Mouse (Mus musculus) gastrocnemius, adult 18-20 months (tissue): Measurements from ENCODE around the gene Ypel3. TPM values are rescaled to one million over a fixed set of nuclear protein-coding genes. Genes with fewer than 3 reads are reported as not detected.
"Not testable (repeated sequence)": the region's sequence is repeated elsewhere in the genome, so short reads cannot be mapped to it uniquely, and the experiment has no call there.

Experiments
- DNase-seq: peaks from one replicate; pipeline ENCODE4 v3.0.0; 2021; ENCODE audit warnings: low spot score
- total RNA-seq, 2 experiments: library from RNA; stranded (reverse); gene quantifications; 2 replicates each; pipeline ENCODE4 v1.2.3; 2021

The Ypel3 gene
- total RNA-seq, 2 experiments from 2014 or later: 84.9 to 101 TPM

- DNase-seq: no peak
Measured at GRCm38 (mm10) chr7:126765540-126765939, 11.2 kb upstream of the Ypel3 start.

GRCm38 (mm10) chr7:126766201-126766600 lies 10.6 kb upstream of the Ypel3 start, which contains the start of gene Gdpd3:
Gene Gdpd3 (plus strand): TSS chr7:126766334.
- no peak for DNase-seq

- DNase-seq: no peak
Measured at GRCm38 (mm10) chr7:126767001-126767400, 9.8 kb upstream of the Ypel3 start.

GRCm38 (mm10) chr7:126770784-126771183 lies 6.0 kb upstream of the Ypel3 start:
- DNase-seq: no peak

- DNase-seq: no peak
Measured at GRCm38 (mm10) chr7:126773351-126773750, 3.4 kb upstream of the Ypel3 start.

- no peak for DNase-seq
Measured at GRCm38 (mm10) chr7:126774463-126774862, 2.3 kb upstream of the Ypel3 start.

- DNase-seq: no peak
Measured at GRCm38 (mm10) chr7:126775185-126775977, 1.4 kb upstream of the Ypel3 start.

- DNase-seq: no peak
Measured at GRCm38 (mm10) chr7:126775978-126776234, 849 bp upstream of the Ypel3 start.

GRCm38 (mm10) chr7:126777476-126777875 lies 721 bp downstream of the Ypel3 start:
- DNase-seq: peak; percentile 36

- no peak for DNase-seq
Measured at GRCm38 (mm10) chr7:126778147-126778546, 1.4 kb downstream of the Ypel3 start.

- DNase-seq: not testable (repeated sequence)
Measured at GRCm38 (mm10) chr7:126779101-126779500, 2.3 kb downstream of the Ypel3 start.

- peak; percentile 84 for DNase-seq
Measured at GRCm38 (mm10) chr7:126779983-126780970, 3.5 kb downstream of the Ypel3 start.

GRCm38 (mm10) chr7:126780971-126781635 lies 4.3 kb downstream of the Ypel3 start, which contains the start of gene Tbx6:
Gene Tbx6 (plus strand): TSS chr7:126781483.
- no peak for DNase-seq

GRCm38 (mm10) chr7:126781661-126782370 lies 5.1 kb downstream of the Ypel3 start:
- DNase-seq: no peak

GRCm38 (mm10) chr7:126782693-126783092 lies 5.9 kb downstream of the Ypel3 start:
- DNase-seq: no peak

GRCm38 (mm10) chr7:126784469-126784868 lies 7.7 kb downstream of the Ypel3 start:
- no peak for DNase-seq

GRCm38 (mm10) chr7:126785056-126785455 lies 8.3 kb downstream of the Ypel3 start:
- DNase-seq: no peak

- DNase-seq: no peak
Measured at GRCm38 (mm10) chr7:126786142-126786541, 9.4 kb downstream of the Ypel3 start.

- DNase-seq: no peak
Measured at GRCm38 (mm10) chr7:126789141-126789540, 12.4 kb downstream of the Ypel3 start.

- peak; percentile 97 for DNase-seq
Measured at GRCm38 (mm10) chr7:126791851-126792720, 15.3 kb downstream of the Ypel3 start, which contains the start of gene Ppp4c. Gene Ppp4c (minus strand): TSS chr7:126792496.
